Mouse (Mus musculus): Measurements from ENCODE around the gene Sfxn1.
A peak's percentile ranks its signal among the peaks of the same experiment; 100 is the strongest.

Sfxn1 gene

GRCm38 (mm10) chr13:54071606-54072331 is at the start of gene Sfxn1:
Sfxn1 (plus strand) TSS chr13:54071869.
- DNase-seq, result peak; percentile 69 to 78

DNA sequence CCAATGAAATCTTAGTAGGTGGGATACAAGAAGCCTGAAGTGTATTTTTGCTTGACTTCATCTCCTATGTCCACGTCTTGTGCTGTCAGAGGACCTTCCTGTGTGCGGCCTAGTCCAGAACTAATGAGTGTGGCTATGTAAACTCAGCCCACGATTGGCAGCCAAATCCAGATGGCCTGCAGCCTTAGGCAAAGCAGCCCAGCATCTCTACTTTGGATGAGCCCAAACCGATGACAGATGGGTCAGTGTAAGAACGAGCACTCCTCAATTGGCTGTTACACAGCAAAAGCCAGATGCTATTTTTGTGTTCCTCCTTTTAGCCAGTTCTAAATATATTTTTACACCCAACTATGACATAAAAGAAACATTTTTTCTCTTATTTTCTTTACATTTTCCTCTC is 48.4 kb upstream of the Sfxn1 start:
- peak; percentile 40 to 45 for DNase-seq

GRCm38 (mm10) chr13:54027079-54027478 is 44.6 kb upstream of the Sfxn1 start:
- no peak for DNase-seq

GRCm38 (mm10) chr13:54033653-54034052 is 38.0 kb upstream of the Sfxn1 start:
- no peak for DNase-seq

GRCm38 (mm10) chr13:54035541-54035940 is 36.1 kb upstream of the Sfxn1 start:
- no peak for DNase-seq

GRCm38 (mm10) chr13:54037936-54038335 is 33.7 kb upstream of the Sfxn1 start:
- no peak for DNase-seq

DNA sequence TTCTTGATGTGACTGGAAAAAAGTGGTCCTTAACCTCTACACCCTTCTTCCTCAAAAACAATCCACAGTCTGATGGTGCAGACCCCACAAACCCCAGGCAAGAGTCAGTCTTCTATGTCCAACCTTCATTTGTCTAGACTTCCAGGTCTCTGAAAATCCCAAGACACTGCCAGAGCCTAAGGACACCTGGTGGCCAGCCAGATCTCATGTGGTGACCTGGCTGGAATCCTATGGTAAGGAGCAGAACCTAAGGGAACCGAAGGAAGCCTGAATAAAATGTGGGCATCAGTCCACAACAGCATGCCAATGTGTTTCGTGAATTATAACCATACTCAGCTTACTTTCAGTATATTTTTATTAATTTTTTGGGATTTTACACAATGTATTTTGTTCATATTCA is 31.4 kb upstream of the Sfxn1 start:
- peak; percentile 18 to 32 for DNase-seq

DNA sequence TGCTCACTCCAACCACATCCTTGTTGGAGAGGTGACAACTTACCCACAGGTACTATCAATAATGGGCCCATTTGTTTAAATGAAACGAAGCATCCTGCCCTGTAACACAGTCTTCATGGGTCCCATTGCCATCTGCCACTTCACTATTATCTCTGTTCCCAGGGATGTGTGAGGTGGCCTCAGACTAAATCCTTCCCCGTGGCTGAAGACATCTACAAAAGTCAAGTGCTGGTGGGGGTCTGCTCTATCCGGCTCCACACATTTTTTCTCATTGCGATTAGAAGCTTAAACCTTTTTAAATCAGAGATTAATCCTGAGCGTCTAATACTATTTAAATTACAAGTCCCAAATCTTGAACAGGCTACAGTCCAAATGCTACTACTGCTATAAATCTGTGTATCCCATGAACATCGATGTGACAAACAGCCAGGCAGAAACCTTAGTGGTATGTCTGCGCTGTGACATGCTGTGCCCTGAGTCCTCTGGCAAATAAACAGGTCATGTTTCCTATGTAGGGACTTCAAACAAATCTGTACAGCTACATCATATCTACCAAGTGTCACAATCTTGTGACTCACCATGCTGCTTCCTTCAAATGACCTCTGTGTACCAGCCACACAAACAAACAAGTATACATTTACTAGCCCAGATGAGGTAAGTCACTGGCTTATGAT is 22.9 kb upstream of the Sfxn1 start:
- DNase-seq, result no peak

- no peak for DNase-seq
Observed at GRCm38 (mm10) chr13:54051641-54052040, 20.0 kb upstream of the Sfxn1 start.

DNA sequence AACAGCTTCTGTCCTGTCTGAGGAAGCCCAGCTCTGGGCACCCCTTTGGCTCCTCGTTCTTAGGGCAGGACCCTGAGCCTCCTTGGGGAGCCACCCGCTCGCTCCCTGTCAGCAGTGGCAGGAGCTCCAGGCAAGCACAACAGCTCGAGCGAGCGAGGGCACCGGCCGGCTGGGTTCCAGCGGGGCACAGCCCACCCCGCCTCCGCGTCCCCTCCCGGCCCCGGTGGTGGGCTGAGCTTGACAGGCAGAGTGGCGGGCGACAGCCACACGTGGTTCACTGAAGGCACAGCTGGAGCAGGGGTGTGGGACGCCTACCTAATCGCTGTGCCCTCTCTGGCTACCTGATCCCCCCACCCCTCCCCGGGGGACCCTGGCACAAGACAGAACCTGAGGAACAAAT is 16.7 kb upstream of the Sfxn1 start:
- DNase-seq, result no peak

- DNase-seq, result peak; percentile 59 to 78
Observed at GRCm38 (mm10) chr13:54055448-54055861, 16.2 kb upstream of the Sfxn1 start, which contains the start of gene Drd1. Drd1 (minus strand) TSS chr13:54055705.

DNA sequence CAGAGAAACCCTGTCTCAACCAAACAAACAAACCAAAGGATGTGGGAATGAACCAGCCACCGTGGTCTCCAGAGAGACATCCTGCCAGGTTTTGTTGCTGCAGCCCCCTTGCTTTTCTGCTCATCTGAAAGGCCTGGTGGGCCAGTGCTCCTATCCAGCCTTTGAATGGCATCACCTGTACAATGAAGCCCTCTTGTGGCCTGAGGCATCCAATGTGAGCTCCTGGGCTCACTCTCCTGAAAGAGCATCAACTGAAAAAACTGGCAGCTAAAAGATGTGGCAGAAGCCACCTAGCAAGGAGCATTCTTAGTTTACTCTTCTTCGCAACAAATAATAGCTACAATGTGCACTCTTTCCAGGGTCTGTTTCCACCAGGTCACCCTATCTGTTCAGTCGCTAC is 9.6 kb upstream of the Sfxn1 start:
- DNase-seq, result no peak

GRCm38 (mm10) chr13:54063292-54063691 is 8.4 kb upstream of the Sfxn1 start:
- peak; percentile 20 to 33 for DNase-seq

- DNase-seq, result no peak
Observed at GRCm38 (mm10) chr13:54066081-54066746, 5.5 kb upstream of the Sfxn1 start.

- no peak for DNase-seq
Observed at GRCm38 (mm10) chr13:54067617-54068166, 4.0 kb upstream of the Sfxn1 start.

DNA sequence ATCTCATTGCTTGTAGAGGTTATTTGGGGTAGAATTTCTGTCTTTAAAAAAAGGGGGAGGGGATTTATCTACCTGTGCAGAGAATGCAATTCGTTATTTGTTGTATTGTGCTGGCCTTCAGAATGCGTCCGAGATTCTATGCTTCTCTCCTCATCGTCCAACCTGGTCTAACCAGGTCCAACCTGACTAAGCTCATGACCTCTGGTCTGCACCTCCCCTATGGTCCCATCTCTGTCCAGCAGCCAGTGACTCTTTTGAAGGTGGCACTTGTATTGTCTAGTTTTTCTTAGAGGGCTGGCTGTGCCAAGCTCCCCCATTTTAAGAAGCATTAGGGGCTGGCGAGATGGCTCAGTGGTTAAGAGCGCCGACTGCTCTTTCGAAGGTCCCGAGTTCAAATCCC is 658 bp upstream of the Sfxn1 start:
- DNase-seq, result no peak

GRCm38 (mm10) chr13:54072526-54073057 is 923 bp downstream of the Sfxn1 start:
- DNase-seq, result no peak

DNA sequence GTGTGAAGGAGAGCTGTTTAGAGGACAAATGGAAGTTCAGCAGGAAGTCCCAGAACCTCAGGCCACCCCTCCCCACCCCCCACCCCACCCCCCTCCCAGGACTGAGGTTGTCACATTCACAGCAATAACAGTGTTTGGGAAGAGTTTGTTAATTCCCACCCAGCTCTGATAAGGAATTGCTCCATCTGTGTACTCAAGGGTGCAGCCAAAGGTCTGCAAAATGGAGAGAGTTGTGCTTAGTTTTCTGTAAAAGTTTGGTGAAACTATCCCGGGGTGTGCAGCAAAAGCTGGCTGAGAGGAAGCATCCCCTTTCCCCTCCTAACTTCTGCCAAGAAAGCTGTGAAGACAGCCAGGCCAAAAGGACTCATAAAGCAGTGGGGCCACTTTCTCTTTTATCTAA is 1.4 kb downstream of the Sfxn1 start:
- no peak for DNase-seq

GRCm38 (mm10) chr13:54073491-54073890 is 1.8 kb downstream of the Sfxn1 start:
- DNase-seq, result no peak

- no peak for DNase-seq
Observed at GRCm38 (mm10) chr13:54075416-54075815, 3.7 kb downstream of the Sfxn1 start.

GRCm38 (mm10) chr13:54076051-54076450 is 4.4 kb downstream of the Sfxn1 start:
- no peak for DNase-seq

DNA sequence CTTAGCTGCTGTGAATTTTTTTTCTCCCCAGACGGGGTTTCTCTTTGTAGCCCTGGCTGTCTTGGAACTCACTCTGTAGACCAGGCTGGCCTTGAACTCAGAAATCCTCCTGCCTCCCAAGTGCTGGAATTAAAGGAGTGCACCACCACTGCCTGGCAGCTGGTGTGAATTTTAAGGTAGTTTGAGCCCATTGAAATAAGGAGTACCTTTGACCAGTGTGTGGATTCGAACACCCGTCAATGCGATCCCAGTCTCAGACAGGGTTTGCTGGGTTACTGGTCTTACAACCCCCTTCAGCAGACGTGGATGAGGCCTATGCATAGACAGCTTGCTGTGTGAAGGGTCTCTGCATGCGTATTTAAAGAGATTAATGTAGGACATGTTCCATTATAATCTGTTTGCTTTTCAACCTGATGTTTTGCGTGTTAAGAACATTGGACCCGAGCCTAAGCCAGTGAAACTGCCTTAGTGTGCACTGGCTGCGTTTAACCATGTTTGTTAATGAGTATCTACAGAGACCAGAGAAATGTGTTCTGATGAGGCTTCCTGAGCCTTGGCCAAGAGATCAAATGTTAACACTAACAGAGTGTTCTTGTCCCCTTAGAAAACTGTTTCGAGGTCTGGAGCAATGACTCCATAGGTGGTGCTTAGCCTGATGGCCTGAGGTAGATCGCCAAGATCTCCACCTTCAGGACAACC is 5.2 kb downstream of the Sfxn1 start:
- DNase-seq, result no peak
